In genomic region chr13:97774740-97775425, GRCm38 (mm10) we compare ENCODE assay signal across 7 mouse cellular contexts. TPM values are rescaled to one million over a fixed set of nuclear protein-coding genes. Genes with fewer than 3 reads are reported as not detected.
A peak's percentile ranks its signal among the peaks of the same experiment; 100 is the strongest.
DNase-seq lines count a peak whose midpoint lies in the region; ATAC-seq and TF ChIP-seq lines count a peak whose summit lies in the region.

No protein-coding gene starts in this region.

- peak; percentile 93 for ATAC-seq in forebrain, embryonic 14.5 days
- ATAC-seq in limb, embryonic 15.5 days (ENCODE audit: insufficient number of reproducible peaks, low FRiP score, low TSS enrichment, low read depth): 0 out of 2 replicates have a peak, but pooled peaks have one; percentile 55

- TF ChIP-seq CTCF in thymus, adult 2 months (IDR thresholded peaks at IDR 0.05; ENCODE audit: borderline replicate concordance, control insufficient read depth, extremely low read depth, insufficient read depth, low read length, poor library complexity): no peak

- H3K9ac ChIP-seq in forebrain, embryonic 14.5 days (ENCODE audit: low read length): no peak overlapping the region
- H3K9ac ChIP-seq in limb, embryonic 15.5 days: no peak overlapping the region

- H3K4me3 ChIP-seq in forebrain, embryonic 14.5 days (ENCODE audit: low read depth, low read length): no peak overlapping the region
- no peak overlapping the region for H3K4me3 ChIP-seq in limb, embryonic 15.5 days
- H3K4me3 ChIP-seq in thymus, adult 2 months (ENCODE audit: control insufficient read depth, insufficient read depth, low read length): no peak overlapping the region

- peaks cover 7% of the 10 kb centered on the region for H3K4me1 ChIP-seq in forebrain, embryonic 14.5 days (ENCODE audit: control insufficient read depth, insufficient read depth, low read length)
- H3K4me1 ChIP-seq in limb, embryonic 15.5 days: peaks cover 20% of the 10 kb centered on the region
- peaks cover 3% of the 10 kb centered on the region; the same call in 1 of the 2 replicates for H3K4me1 ChIP-seq in thymus, adult 2 months (replicated peaks; ENCODE audit: control insufficient read depth, insufficient read depth, low read length)

- no peaks in the 10 kb centered on the region for H3K27me3 ChIP-seq in forebrain, embryonic 14.5 days (replicated peaks; ENCODE audit: control insufficient read depth, insufficient read depth, low read length)
- no peaks in the 10 kb centered on the region for H3K27me3 ChIP-seq in limb, embryonic 15.5 days
- no peaks in the 10 kb centered on the region for H3K27me3 ChIP-seq in thymus, adult 2 months (ENCODE audit: control insufficient read depth, insufficient read depth, low read length)

- 58% methylated on average over 10 of the region's 10 CpGs for WGBS in forebrain, embryonic 14.5 days
- 64% methylated on average over 10 of the region's 10 CpGs for WGBS in limb, embryonic 15.5 days
- WGBS in thymus, adult 2 months: 91% methylated on average over 10 of the region's 10 CpGs

- peak; percentile 9 for DNase-seq in urinary bladder, postnatal 14 days (ENCODE audit: low spot score)
- no peak for DNase-seq in urinary bladder, postnatal 25 days (ENCODE audit: low spot score)
- DNase-seq in forebrain, embryonic 14.5 days (ENCODE audit: low spot score): peak; percentile 79
- peak; percentile 81 for DNase-seq in heart, postnatal 4 days
- peak; percentile 34 for DNase-seq in right cerebral cortex, postnatal 14 days
- no peak for DNase-seq in thymus, adult 2 months

- H3K4me2 ChIP-seq in forebrain, embryonic 14.5 days (ENCODE audit: low read length): no peak overlapping the region
- no peak overlapping the region for H3K4me2 ChIP-seq in limb, embryonic 15.5 days

- H3K9me3 ChIP-seq in forebrain, embryonic 14.5 days (replicated peaks; ENCODE audit: control insufficient read depth, low read length): no peaks in the 10 kb centered on the region
- no peaks in the 10 kb centered on the region for H3K9me3 ChIP-seq in limb, embryonic 15.5 days

- TF ChIP-seq POLR2A in thymus, adult 2 months (IDR thresholded peaks at IDR 0.05; ENCODE audit: control insufficient read depth, extremely low read depth, insufficient read depth, low read length, poor library complexity): no peak

- no peaks in the 10 kb centered on the region for H3K36me3 ChIP-seq in forebrain, embryonic 14.5 days (ENCODE audit: control insufficient read depth, insufficient read depth, low read length)
- H3K36me3 ChIP-seq in limb, embryonic 15.5 days: no peaks in the 10 kb centered on the region
- no peaks in the 10 kb centered on the region for H3K36me3 ChIP-seq in thymus, adult 2 months (ENCODE audit: control insufficient read depth, insufficient read depth, low read length)

- H3K27ac ChIP-seq in forebrain, embryonic 14.5 days (ENCODE audit: low read depth, low read length): peak overlapping the region; percentile 53; the same call in 1 of the 2 replicates
- H3K27ac ChIP-seq in limb, embryonic 15.5 days: no peak overlapping the region
- H3K27ac ChIP-seq in thymus, adult 2 months (ENCODE audit: control insufficient read depth, insufficient read depth, low read length): no peak overlapping the region

RNA-seq across cellular contexts. Expression of gene Gm10260, which starts 14.5 kb away (rescaled TPM):
- 2.9 and 4.6 TPM in 2 replicates for polyA plus RNA-seq in forebrain, embryonic 14.5 days (2014; fragmentation: Nextera tagmentation; extraction: Ambion mirVana)
- 100 to 1,000 TPM; 169 to 186 TPM for total RNA-seq in heart, postnatal 4 days (2021)
- 0.96 and 4.1 TPM in 2 replicates for polyA plus RNA-seq in limb, embryonic 15.5 days (2015; fragmentation: Nextera tagmentation; extraction: Ambion mirVana)
- polyA plus RNA-seq in thymus, adult 2 months (2012; rRNA removed): 2.4 and 4.2 TPM in 2 replicates

Comparison
In these comparisons a context has a peak if more than half of its experiments do, and no peak if none do; other contexts are left out.
1. DNase-seq: peak in urinary bladder, postnatal 14 days (single experiment), forebrain, embryonic 14.5 days (single experiment), heart, postnatal 4 days (single experiment) and right cerebral cortex, postnatal 14 days (single experiment); none in urinary bladder, postnatal 25 days (single experiment) and thymus, adult 2 months (single experiment).